Mouse (Mus musculus) naive thymus-derived CD4-positive, alpha-beta T cell, adult 5 months (primary cell): ENCODE results near the gene Mrpl32. TPM values are rescaled to one million over a fixed set of nuclear protein-coding genes. Genes with fewer than 3 reads are reported as not detected.

ENCODE experiments used
- polyA plus RNA-seq: library from polyadenylated mRNA; unstranded; fragments of 100-300 nt; shearing (Covaris generic); gene quantifications from one replicate; pipeline ENCODE4 v1.2.1, GENCODE M21; 2017

Mrpl32 gene
- polyA plus RNA-seq = 101 TPM

GRCm38 (mm10) chr13:14612926-14613529 lies at the start of gene Mrpl32, which contains the start of gene Psma2:
Mrpl32 (minus strand) TSS chr13:14613165.
Psma2 (plus strand) TSS chr13:14613240.

GRCm38 (mm10) chr13:14629726-14630641 lies 17.0 kb upstream of the Mrpl32 start, which contains the start of gene AW209491:
AW209491 (plus strand) TSS chr13:14630154.

Other genes with a start within 250 kb of the Mrpl32 start
- 0.26 TPM for gene Hecw1, start 89.9 kb downstream of the Mrpl32 start, polyA plus RNA-seq
- gene Psma2, start 75 bp upstream of the Mrpl32 start, polyA plus RNA-seq = 188 TPM
- 7.8 TPM for gene AW209491, start 17.0 kb upstream of the Mrpl32 start, polyA plus RNA-seq